Mouse (Mus musculus): ENCODE data around the gene Ntn1.

GRCm38 (mm10) chr11:68290631-68291030 lies 110.0 kb downstream of the Ntn1 start:
- TF ChIP-seq CTCF (IDR thresholded peaks at IDR 0.05; ENCODE audit: extremely low read depth, insufficient read length, insufficient replicate concordance, low read depth, low read length) (no peak), POLR2A (IDR thresholded peaks at IDR 0.05; ENCODE audit: low read depth, low read length) (no peak)

Data from small intestine, adult 2 months (tissue).